Mouse (Mus musculus) neutrophil, adult 5-6 weeks (primary cell): Measurements from ENCODE around the gene Prickle1. TPM values are rescaled to one million over a fixed set of nuclear protein-coding genes. Genes with fewer than 3 reads are reported as not detected.

Experiments
- ATAC-seq: fragments of 151-379, 151-347 bp; 2 replicates; pipeline ENCODE4 v1.8.0; 2017; ENCODE audit warnings: mild to moderate bottlenecking, moderate TSS enrichment; ENCODE audit not compliant: insufficient number of reproducible peaks, poor library complexity, low FRiP score, severe bottlenecking; ENCODE audit errors: extremely low read depth
- total RNA-seq: library from RNA; stranded (forward); fragments of 200-1000 nt; gene quantifications from 2 replicates; pipeline ENCODE4 v1.2.3, GENCODE M21; 2017

Gene Prickle1
- 0.23 and 0.25 TPM in 2 replicates for total RNA-seq

DNA sequence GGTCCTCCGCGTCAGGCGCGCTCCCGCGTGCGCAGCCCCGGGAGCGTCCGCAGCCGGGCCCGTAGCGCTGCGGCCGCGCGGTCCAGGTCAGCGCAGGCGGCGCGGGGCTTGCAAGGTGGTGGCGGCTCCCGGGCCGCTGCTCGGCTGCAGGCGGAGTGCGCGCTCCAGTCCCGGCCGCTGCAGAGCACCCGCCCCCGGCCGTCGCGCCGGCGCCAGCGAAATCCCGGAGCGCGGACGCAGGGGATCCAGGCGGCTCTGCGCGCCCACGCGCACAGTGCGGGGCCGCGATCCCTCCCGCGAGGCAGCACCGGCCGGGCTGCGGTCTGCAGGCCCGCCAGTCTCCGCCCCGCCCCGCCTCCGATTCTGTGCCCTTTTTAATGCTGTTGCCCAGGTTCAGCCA, at the start of gene Prickle1:
Gene Prickle1 (minus strand): TSS at position 146 of the 400 bp plus-strand sequence.
- no peak for ATAC-seq

DNA sequence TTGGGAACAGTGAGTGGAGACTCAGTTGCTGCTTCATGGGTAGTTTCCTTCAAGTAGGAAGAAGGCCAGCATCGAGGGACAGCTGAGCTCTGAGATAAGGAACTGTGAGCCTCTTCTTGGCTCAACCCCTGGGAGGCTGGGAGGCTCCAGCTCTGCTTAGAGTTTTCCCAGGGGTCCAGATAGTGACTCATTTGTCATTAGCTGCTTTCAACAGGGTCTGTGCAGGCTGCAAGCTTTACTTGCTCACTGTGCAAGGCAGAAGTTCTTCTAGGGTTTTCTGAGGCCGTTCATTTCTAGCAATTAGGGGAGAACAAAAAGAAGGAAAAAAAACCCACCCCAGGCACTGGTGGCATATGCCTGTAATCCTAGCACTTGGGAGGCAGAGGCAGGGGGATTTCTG, 44.5 kb upstream of the Prickle1 start:
- ATAC-seq: no peak

- no peak for ATAC-seq
Measured at GRCm38 (mm10) chr15:93636976-93637375, 41.3 kb upstream of the Prickle1 start.

DNA sequence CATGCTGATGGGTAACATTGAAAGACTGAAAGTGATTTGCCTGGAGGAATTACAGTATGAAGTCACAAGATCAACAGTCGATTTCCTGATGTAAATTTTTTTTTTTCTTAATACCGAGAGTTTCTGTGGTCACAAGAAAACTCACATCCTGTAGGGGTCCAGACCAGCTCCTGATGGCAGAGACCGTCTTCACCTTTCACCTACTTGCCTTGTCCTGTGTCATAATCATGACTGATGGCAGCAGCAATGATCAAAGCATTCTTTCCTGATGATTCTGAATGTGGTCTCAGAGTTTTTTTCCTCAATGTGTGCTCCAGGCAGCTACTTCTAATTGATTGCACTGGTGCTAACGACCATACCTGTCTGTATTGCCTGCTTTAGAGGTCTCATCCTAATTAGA, 39.9 kb upstream of the Prickle1 start:
- ATAC-seq: no peak

- ATAC-seq: no peak
Measured at GRCm38 (mm10) chr15:93634536-93634935, 38.8 kb upstream of the Prickle1 start.

GRCm38 (mm10) chr15:93630001-93630541, 34.4 kb upstream of the Prickle1 start:
- ATAC-seq: no peak

DNA sequence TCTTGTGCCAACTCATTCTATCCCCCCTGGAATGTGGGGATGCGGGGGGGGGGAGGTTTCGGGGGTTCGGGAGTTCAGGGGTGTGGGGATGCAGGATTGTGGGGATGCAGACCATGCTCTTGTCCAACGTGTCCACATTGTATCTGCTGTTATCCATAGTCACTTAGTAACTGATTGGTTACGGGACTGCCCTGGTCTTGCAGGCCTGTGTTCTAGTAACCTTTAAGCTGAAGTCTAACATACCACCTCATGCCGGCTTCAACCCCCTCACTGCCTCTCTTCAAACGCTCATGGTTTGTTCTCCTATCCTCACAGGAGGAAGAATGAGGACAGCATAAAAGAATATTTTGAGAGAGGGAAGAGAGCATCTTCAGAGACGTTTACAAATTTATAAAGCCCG, 33.5 kb upstream of the Prickle1 start:
- ATAC-seq: no peak

GRCm38 (mm10) chr15:93627836-93628797, 32.4 kb upstream of the Prickle1 start:
- no peak for ATAC-seq

- ATAC-seq: no peak
Measured at GRCm38 (mm10) chr15:93619551-93619950, 23.9 kb upstream of the Prickle1 start.

DNA sequence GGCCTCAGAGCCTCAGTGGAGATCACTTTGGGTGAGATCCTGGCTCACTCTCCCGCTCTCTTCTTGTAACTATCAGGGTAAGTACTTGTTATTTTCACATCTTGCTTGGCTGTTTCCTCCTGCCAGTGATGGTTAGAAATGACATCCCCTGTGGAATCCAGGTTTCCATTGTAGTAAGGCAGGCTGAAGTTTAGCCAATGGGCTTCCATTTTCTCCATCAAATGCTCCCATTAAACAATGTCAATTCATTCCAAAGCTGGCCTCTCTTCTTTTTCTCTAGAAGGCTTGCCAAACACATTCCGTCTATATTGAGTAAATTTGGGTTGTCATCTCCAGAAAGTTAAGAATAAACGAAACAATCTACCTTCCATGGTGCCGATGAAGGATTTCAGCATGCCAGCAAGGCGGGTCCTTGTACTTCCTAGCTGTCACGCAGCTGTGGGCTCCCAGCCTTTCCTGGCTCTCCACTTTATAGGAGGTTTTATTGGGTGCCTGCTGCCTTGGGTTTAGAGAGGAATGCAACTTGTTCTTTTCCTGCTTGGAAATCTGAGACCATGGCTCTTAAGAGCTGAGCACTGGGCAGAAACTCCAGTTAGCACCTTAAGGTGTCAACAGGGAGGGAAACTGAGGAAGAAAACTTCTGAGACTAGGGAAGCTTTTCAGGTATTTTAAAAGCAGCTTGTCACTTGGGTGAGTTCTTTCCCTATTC, 22.9 kb upstream of the Prickle1 start:
- ATAC-seq: no peak

- ATAC-seq: no peak
Measured at GRCm38 (mm10) chr15:93616277-93616676, 20.6 kb upstream of the Prickle1 start.

- ATAC-seq: no peak
Measured at GRCm38 (mm10) chr15:93615031-93615430, 19.3 kb upstream of the Prickle1 start.

- no peak for ATAC-seq
Measured at GRCm38 (mm10) chr15:93613606-93614005, 17.9 kb upstream of the Prickle1 start.

- no peak for ATAC-seq
Measured at GRCm38 (mm10) chr15:93611536-93612300, 16.0 kb upstream of the Prickle1 start.

DNA sequence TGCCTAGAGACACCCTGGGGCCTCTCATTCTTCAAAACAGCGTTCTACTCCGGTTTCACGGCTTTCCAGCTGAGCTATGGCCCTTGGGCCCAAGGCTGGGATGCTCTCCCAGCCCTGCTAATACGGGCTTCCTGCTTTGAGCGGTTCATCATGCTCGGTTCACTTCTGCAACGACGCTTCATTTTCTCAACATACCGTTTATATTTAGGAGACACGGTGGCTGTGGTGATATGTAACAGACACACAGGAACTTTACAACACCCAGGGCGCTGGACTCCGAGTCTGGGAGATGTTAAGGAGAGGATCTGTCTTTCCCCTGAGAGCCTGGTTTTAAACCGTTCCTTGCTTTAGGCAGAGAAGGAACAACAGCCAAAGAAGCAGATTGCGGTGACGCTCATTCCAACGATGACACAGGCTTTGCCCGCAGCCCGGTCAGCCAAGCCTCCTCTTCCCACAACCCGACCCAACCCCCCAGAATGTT, 15.1 kb upstream of the Prickle1 start:
- no peak for ATAC-seq

GRCm38 (mm10) chr15:93610288-93610687, 14.6 kb upstream of the Prickle1 start:
- ATAC-seq: no peak

DNA sequence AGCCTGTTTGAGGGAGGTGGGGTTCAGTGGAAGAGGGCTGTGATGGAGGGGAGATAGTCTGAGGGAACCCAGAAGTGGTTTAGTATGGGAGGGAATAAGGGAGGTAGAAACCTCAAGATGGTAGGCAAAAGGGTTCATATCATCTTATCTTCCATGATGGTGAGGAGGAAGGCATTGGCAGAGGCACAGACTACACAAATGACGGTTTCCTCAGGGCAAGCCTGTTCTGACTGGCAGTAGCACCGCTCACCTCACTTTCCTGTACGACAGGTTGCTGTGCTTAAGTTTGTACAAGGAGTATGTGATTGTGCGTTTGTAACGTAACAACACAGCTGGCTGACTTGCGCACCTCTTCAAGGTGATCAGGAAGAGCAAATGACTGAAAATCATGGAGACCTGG, 7.2 kb upstream of the Prickle1 start:
- ATAC-seq: no peak

- ATAC-seq: no peak
Measured at GRCm38 (mm10) chr15:93601461-93602015, 5.8 kb upstream of the Prickle1 start.

- ATAC-seq: no peak
Measured at GRCm38 (mm10) chr15:93596991-93597390, 1.3 kb upstream of the Prickle1 start.
